Mouse (Mus musculus): ENCODE results near the gene Zfp263. TPM values are rescaled to one million over a fixed set of nuclear protein-coding genes. Genes with fewer than 3 reads are reported as not detected.

Zfp263 gene
- 66.1 TPM for polyA plus RNA-seq (2017; shearing (Covaris generic))

DNA sequence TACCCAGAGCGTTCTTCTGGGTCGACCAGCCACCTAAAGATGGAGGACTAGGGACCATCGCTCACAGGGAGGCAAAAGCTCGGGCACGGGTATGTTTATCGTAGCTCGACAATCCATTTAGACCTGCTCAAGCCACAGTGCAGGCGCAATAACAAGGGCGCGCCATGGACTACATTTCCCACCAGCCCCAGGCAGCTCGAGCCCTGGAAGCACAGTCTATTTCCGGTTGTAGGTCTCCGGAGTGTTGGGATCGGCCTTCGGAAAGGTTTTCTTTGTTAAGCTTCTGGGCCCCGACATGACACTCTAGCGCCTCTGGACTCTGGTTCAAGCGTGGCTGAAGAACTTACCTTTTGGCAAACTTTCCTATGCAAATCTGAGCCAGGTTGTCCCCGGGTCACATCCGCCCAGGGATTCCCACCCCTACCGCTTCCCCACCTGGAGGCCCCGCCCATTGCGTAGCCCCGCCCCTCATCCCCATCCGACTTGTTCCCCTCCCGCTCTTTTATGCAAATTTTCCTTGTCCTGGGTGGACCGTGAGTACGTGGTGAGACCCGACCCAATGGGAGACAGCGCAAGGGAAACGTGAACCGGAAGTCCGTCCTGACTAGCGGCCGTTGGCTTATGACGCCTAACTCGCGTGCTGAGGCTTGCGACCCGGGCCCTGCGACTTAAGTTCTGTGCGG is at the start of gene Zfp263:
Gene Zfp263, plus strand, starts transcription at position 591 of the 683 bp plus-strand sequence.

DNA sequence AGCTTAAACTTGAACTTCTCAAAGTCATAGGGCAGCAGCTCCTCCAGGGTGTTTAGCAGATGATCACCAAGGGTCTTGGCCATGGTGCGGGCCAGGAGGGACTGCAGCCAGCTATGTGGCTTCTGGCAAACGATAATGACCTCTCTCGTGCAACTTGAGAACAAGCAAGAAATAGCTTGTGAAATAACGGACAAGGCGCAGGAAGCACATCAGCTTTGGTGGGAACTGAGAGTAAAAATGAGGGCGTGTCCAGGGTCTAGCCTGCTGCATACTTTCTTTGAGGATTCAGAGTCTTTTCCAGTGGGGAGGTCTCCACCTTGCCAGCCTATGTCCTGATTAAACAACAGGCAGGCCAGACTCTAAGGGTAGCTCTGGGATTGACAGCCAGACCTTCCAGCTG is 25.9 kb upstream of the Zfp263 start, which contains the start of gene Mefv:
Gene Mefv, minus strand, starts transcription at position 118 of the 400 bp plus-strand sequence.

Other genes starting within 250 kb of the Zfp263 start
- gene Olfr161, start 153.1 kb upstream of the Zfp263 start, polyA plus RNA-seq (2017; shearing (Covaris generic)): 0.02 TPM
- not detected for gene Mefv, start 26.0 kb upstream of the Zfp263 start, polyA plus RNA-seq (2017; shearing (Covaris generic))
- gene Olfr15, start 86.8 kb downstream of the Zfp263 start, polyA plus RNA-seq (2017; shearing (Covaris generic)): 0.13 TPM
- gene Zfp174, start 103.2 kb downstream of the Zfp263 start, polyA plus RNA-seq (2017; shearing (Covaris generic)): 0.93 TPM
- 123 TPM for gene Naa60, start 128.3 kb downstream of the Zfp263 start, polyA plus RNA-seq (2017; shearing (Covaris generic))
- gene Zfp597, start 140.5 kb downstream of the Zfp263 start, polyA plus RNA-seq (2017; shearing (Covaris generic)): 14.5 TPM
- 1.3 TPM for gene Gm20695, start 140.6 kb downstream of the Zfp263 start, polyA plus RNA-seq (2017; shearing (Covaris generic))
- gene 1700037C18Rik, start 164.6 kb downstream of the Zfp263 start, polyA plus RNA-seq (2017; shearing (Covaris generic)): 11.6 TPM
- 30.3 TPM for gene Cluap1, start 164.7 kb downstream of the Zfp263 start, polyA plus RNA-seq (2017; shearing (Covaris generic))
- 61.6 TPM for gene Nlrc3, start 232.5 kb downstream of the Zfp263 start, polyA plus RNA-seq (2017; shearing (Covaris generic))

Measured in CD4-positive, CD25-positive, alpha-beta regulatory T cell (primary cell).